Comparison of ENCODE assay signal across 11 mouse cellular contexts in genomic region chr16:77986884-77987529, GRCm38 (mm10).
DNase-seq lines count a peak whose midpoint lies in the region; ATAC-seq lines count a peak whose summit lies in the region.
"Had no signal": no experiment of that assay in that cellular context is flagged by ENCODE, and none has a peak within 500 bp of the region (broad histone marks: within the 10 kb centered on the region; RNA-seq: fewer than 3 reads in every experiment).

No protein-coding gene starts in this region.

- H3K9ac ChIP-seq in heart, embryonic 12.5 days, result no peak overlapping the region
- H3K9ac ChIP-seq in midbrain, embryonic 14.5 days (replicated peaks; ENCODE audit: low read length), result no peak overlapping the region
- no peak overlapping the region for H3K9ac ChIP-seq in hindbrain, embryonic 16.5 days (ENCODE audit: low read depth, low read length)
- H3K9ac ChIP-seq in neural tube, embryonic 14.5 days (replicated peaks; ENCODE audit: low read depth, low read length), result no peak overlapping the region
- H3K9ac ChIP-seq in kidney, embryonic 15.5 days, result no peak overlapping the region

- no peak for ATAC-seq in heart, embryonic 12.5 days (ENCODE audit: insufficient number of reproducible peaks, low FRiP score)
- ATAC-seq in midbrain, embryonic 14.5 days (ENCODE audit: low FRiP score, low TSS enrichment), result no peak
- peak; percentile 64; the same call in 1 of the 2 replicates for ATAC-seq in hindbrain, embryonic 16.5 days
- peak; percentile 66 for ATAC-seq in neural tube, embryonic 14.5 days (ENCODE audit: low read depth)
- ATAC-seq in cerebellum, adult (ENCODE audit: insufficient number of reproducible peaks, low FRiP score, low TSS enrichment), result no peak
- ATAC-seq in kidney, embryonic 15.5 days (replicated peaks; ENCODE audit: low FRiP score), result no peak

- H3K36me3 ChIP-seq in heart, embryonic 12.5 days, result no peaks in the 10 kb centered on the region
- H3K36me3 ChIP-seq in midbrain, embryonic 14.5 days (ENCODE audit: control insufficient read depth, insufficient read depth, low read length), result no peaks in the 10 kb centered on the region
- H3K36me3 ChIP-seq in midbrain, embryonic 10.5 days, result no peaks in the 10 kb centered on the region
- H3K36me3 ChIP-seq in hindbrain, embryonic 16.5 days (ENCODE audit: control insufficient read depth, insufficient read depth, low read length), result no peaks in the 10 kb centered on the region
- H3K36me3 ChIP-seq in neural tube, embryonic 14.5 days (ENCODE audit: control insufficient read depth, insufficient read depth, low read length), result no peaks in the 10 kb centered on the region
- H3K36me3 ChIP-seq in kidney, embryonic 15.5 days, result no peaks in the 10 kb centered on the region

- H3K4me2 ChIP-seq in heart, embryonic 12.5 days, result no peak overlapping the region
- H3K4me2 ChIP-seq in midbrain, embryonic 14.5 days (ENCODE audit: low read length), result no peak overlapping the region
- H3K4me2 ChIP-seq in hindbrain, embryonic 16.5 days (ENCODE audit: low read length), result peak overlapping the region; percentile 37
- H3K4me2 ChIP-seq in neural tube, embryonic 14.5 days (ENCODE audit: low read depth, low read length), result no peak overlapping the region; the same call in 1 of the 2 replicates
- no peak overlapping the region for H3K4me2 ChIP-seq in kidney, embryonic 15.5 days

- H3K4me3 ChIP-seq in heart, embryonic 12.5 days, result no peak overlapping the region
- H3K4me3 ChIP-seq in midbrain, embryonic 14.5 days (replicated peaks; ENCODE audit: low read depth, low read length), result no peak overlapping the region
- H3K4me3 ChIP-seq in midbrain, embryonic 10.5 days, result no peak overlapping the region
- H3K4me3 ChIP-seq in hindbrain, embryonic 16.5 days (ENCODE audit: low read length), result no peak overlapping the region
- no peak overlapping the region for H3K4me3 ChIP-seq in neural tube, embryonic 14.5 days (ENCODE audit: low read depth, low read length)
- no peak overlapping the region for H3K4me3 ChIP-seq in kidney, embryonic 15.5 days (replicated peaks)

- intact Hi-C loops in heart, postnatal 10 days (cut with DNase I), result no loop called here

- DNase-seq in heart, postnatal 10 days, result peak; percentile 5 to 8
- peak; percentile 44 for DNase-seq in midbrain, embryonic 14.5 days
- DNase-seq in midbrain, embryonic 10.5 days (ENCODE audit: low spot score), result no peak
- DNase-seq: lung, adult 18-20 months; thymus, adult 18-20 months had no signal

- no peaks in the 10 kb centered on the region for H3K27me3 ChIP-seq in heart, embryonic 12.5 days (replicated peaks)
- H3K27me3 ChIP-seq in midbrain, embryonic 14.5 days (ENCODE audit: control insufficient read depth, insufficient read depth, low read length), result no peaks in the 10 kb centered on the region
- no peaks in the 10 kb centered on the region for H3K27me3 ChIP-seq in midbrain, embryonic 10.5 days (ENCODE audit: low read depth, poor library complexity, severe bottlenecking)
- no peaks in the 10 kb centered on the region for H3K27me3 ChIP-seq in hindbrain, embryonic 16.5 days (replicated peaks; ENCODE audit: control insufficient read depth, insufficient read depth, low read length)
- no peaks in the 10 kb centered on the region for H3K27me3 ChIP-seq in neural tube, embryonic 14.5 days (ENCODE audit: control insufficient read depth, insufficient read depth, low read length)
- no peaks in the 10 kb centered on the region for H3K27me3 ChIP-seq in kidney, embryonic 15.5 days

- no peaks in the 10 kb centered on the region for H3K4me1 ChIP-seq in heart, embryonic 12.5 days (replicated peaks)
- no peaks in the 10 kb centered on the region for H3K4me1 ChIP-seq in midbrain, embryonic 14.5 days (ENCODE audit: control insufficient read depth, insufficient read depth, low read length)
- H3K4me1 ChIP-seq in midbrain, embryonic 10.5 days, result no peaks in the 10 kb centered on the region
- no peaks in the 10 kb centered on the region for H3K4me1 ChIP-seq in hindbrain, embryonic 16.5 days (ENCODE audit: control insufficient read depth, insufficient read depth, low read depth, low read length)
- H3K4me1 ChIP-seq in neural tube, embryonic 14.5 days (ENCODE audit: control insufficient read depth, insufficient read depth, low read length), result no peaks in the 10 kb centered on the region
- H3K4me1 ChIP-seq in kidney, embryonic 15.5 days, result no peaks in the 10 kb centered on the region

- no peak overlapping the region for H3K27ac ChIP-seq in heart, embryonic 12.5 days (ENCODE audit: poor library complexity, severe bottlenecking)
- no peak overlapping the region for H3K27ac ChIP-seq in midbrain, embryonic 14.5 days (replicated peaks; ENCODE audit: low read depth, low read length)
- H3K27ac ChIP-seq in midbrain, embryonic 10.5 days (replicated peaks), result no peak overlapping the region
- peak overlapping the region; percentile 34; the same call in 1 of the 2 replicates for H3K27ac ChIP-seq in hindbrain, embryonic 16.5 days (ENCODE audit: low read depth, low read length)
- peak overlapping the region; percentile 16; the same call in 1 of the 2 replicates for H3K27ac ChIP-seq in neural tube, embryonic 14.5 days (ENCODE audit: low read depth, low read length)
- H3K27ac ChIP-seq in kidney, embryonic 15.5 days, result no peak overlapping the region
- H3K27ac ChIP-seq: kidney, postnatal 0 days had no signal

- peaks cover 4% of the 10 kb centered on the region for H3K9me3 ChIP-seq in heart, embryonic 12.5 days (replicated peaks)
- H3K9me3 ChIP-seq in midbrain, embryonic 14.5 days (ENCODE audit: control insufficient read depth, low read length), result no peaks in the 10 kb centered on the region
- H3K9me3 ChIP-seq in midbrain, embryonic 10.5 days (replicated peaks), result peaks cover 6% of the 10 kb centered on the region; the same call in 1 of the 2 replicates
- 0 out of 2 replicates have a peak, but pooled peaks cover 3% of the 10 kb centered on the region for H3K9me3 ChIP-seq in hindbrain, embryonic 16.5 days (ENCODE audit: control insufficient read depth, low read length)
- 0 out of 2 replicates have a peak, but pooled peaks cover 4% of the 10 kb centered on the region for H3K9me3 ChIP-seq in neural tube, embryonic 14.5 days (ENCODE audit: control insufficient read depth, low read length)
- 0 out of 2 replicates have a peak, but pooled peaks cover 6% of the 10 kb centered on the region for H3K9me3 ChIP-seq in kidney, embryonic 15.5 days (replicated peaks)

- WGBS in heart, embryonic 12.5 days, result 75% methylated on average over 10 of the region's 10 CpGs
- 41% methylated on average over 10 of the region's 10 CpGs for WGBS in midbrain, embryonic 14.5 days
- WGBS in midbrain, embryonic 10.5 days, result 63% methylated on average over 10 of the region's 10 CpGs
- 35% methylated on average over 10 of the region's 10 CpGs for WGBS in hindbrain, embryonic 16.5 days
- 26% methylated on average over 10 of the region's 10 CpGs for WGBS in neural tube, embryonic 14.5 days
- 81% methylated on average over 10 of the region's 10 CpGs for WGBS in kidney, embryonic 15.5 days

Comparison
In these comparisons a context has a peak if more than half of its experiments do, and no peak if none do; other contexts are left out.
1. ATAC-seq: peak in hindbrain, embryonic 16.5 days (single experiment) and neural tube, embryonic 14.5 days (single experiment); none in heart, embryonic 12.5 days (single experiment), midbrain, embryonic 14.5 days (single experiment), cerebellum, adult (single experiment) and kidney, embryonic 15.5 days (single experiment).
2. H3K27ac ChIP-seq: peak in hindbrain, embryonic 16.5 days (single experiment) and neural tube, embryonic 14.5 days (single experiment); none in heart, embryonic 12.5 days (single experiment), midbrain, embryonic 14.5 days (single experiment), midbrain, embryonic 10.5 days (single experiment) and kidney, embryonic 15.5 days (single experiment).